Mouse (Mus musculus) testis, adult 2 months (tissue): ENCODE data around the gene Gm11032.

Experiments
- CTCF ChIP-seq: fragments of 200-500 bp; IDR thresholded peaks from 2 replicates; pipeline ENCODE4 v1.5.1; 2012; ENCODE audit warnings: low read depth, mild to moderate bottlenecking, inconsistent platforms, low read length, moderate library complexity; ENCODE audit not compliant: control insufficient read depth, insufficient read depth, insufficient replicate concordance
- POLR2A ChIP-seq: fragments of 200-500 bp; IDR thresholded peaks from 2 replicates; pipeline ENCODE4 v1.6.1; 2012; ENCODE audit warnings: low read depth, mild to moderate bottlenecking, inconsistent platforms, low read length, moderate library complexity; ENCODE audit not compliant: control insufficient read depth

DNA sequence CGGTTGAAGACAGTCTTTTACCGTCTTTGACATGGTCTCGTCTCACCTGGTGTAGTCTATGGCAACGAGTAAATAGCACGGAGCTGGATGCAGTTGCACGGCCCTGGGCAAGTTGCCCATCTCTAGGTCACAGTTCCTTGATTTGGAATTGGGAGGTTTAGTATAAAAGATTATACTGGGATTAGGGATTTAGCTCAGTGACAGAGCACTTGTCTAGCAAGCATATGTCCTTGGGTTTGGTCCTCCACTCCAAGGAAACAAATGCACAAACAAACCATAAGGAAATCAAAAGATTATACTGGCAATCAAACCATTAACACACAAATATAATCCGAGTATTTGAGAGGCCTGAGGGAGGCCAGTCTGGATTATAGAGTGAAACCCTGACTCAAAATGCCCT, 7.8 kb downstream of the Gm11032 start:
- TF ChIP-seq POLR2A (no peak), CTCF (no peak)
